Mouse (Mus musculus) right cerebral cortex, postnatal 10 days (tissue): ENCODE results near the gene Agpat1.

Experiments used
- DNase-seq, 2 experiments: peaks; one replicate each; pipeline ENCODE4 v3.0.0; 2021; ENCODE audit warnings: low spot score in 2 of 2

The Agpat1 gene

DNA sequence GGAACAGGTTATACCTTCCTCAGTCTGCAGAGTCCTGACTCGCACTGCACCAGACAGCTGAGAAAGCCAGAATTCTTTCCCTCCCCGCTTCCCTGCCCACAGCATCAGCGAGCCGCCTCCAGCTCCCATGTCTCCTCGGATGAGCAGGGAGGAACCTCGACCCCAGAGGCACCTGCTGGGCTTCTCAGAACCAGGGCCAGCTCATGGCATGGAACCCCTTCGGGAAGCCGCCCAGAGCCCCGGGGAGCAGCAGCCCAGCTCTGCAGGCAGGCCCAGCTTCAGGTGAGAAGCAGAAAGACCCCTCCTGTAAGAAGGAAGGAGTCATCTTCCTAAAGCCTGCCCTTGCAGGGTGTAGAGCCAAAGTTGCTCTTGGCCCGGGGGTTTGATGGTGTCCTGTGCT lies 48.5 kb downstream of the Agpat1 start:
- DNase-seq: no peak

DNA sequence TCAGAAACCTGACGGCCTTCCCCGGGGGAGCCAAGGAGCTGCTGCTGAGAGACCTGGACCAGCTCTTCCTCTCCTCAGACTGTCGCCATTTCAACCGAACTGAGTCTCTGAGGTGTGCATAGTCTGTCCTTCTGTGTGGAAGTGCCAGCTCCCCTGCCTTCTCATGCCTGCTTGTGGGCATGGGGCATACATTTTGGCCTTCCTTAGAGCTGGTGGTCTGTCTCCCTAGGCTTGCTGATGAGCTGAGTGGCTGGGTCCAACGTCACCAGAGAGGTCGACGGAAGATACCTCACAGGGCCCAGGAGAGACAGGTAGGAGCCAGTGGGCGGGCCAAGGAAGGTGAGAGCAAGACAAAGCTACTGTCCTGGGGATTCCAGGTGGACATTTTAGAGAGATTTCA lies 48.9 kb downstream of the Agpat1 start:
- no peak for DNase-seq

DNA sequence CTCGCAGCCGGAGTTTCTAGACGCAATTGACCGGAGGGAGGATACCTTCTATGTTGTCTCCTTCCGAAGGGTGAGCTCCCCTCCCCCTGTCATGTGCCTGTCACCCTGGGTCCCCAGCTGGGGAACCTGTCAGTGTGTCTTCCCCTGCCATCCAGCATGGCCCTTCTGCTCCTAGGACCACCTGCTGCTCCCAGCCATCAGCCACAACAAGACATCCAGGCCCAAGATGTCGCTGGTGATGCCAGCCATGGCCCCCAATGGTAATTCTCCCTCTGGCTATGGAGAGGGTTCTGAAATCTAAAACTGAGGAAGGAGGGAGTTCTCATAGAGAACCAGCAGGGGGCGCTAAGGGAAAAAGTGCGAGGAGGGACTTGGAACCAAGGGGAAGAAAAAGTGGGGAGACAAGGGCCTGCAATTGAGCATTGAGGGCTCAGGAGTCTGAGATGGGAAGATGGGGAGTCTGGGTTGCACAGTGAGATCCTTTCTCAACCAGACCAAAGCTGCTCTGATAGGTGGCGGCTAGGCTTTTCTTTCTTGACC lies 49.8 kb downstream of the Agpat1 start:
- peak in 1 of 2 experiments; percentile 76 for DNase-seq

DNA sequence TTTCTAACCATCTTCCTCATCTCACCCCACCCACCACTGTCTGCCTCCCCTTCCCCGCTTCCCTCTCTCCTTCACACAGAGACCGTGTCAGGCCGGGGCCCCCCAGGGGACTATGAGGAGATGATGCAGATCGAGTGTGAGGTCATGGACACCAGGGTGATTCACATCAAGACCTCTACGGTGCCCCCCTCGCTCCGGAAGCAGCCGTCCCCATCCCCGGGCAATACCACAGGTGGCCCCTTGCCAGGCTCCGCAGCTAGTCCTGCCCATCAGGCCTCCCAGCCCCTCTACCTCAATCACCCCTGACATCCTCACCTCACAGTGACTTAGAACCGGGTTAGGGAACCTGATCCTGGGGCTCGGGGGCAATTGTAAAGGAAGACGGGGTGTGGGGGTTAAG lies 50.3 kb downstream of the Agpat1 start:
- no peak for DNase-seq

DNA sequence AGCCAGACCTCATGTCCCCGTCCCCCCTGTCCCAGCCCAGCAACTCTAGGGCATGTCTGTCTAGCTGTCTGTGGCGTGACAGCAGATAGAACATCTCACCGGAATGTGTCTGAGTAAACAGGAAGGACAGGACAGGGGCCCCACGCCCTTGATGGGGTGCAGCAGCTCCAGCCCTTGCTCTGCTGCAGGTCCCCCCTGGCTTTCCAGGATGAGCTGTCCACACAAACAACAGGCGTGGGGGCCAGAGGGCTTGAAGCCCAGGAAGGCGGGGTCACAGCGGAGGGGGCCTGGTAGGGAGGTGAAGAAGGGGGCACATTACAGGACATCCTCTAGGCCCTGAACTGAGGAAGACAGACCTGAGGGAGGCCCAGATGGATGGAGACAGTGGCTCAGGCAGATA lies 51.1 kb downstream of the Agpat1 start:
- DNase-seq: no peak

DNA sequence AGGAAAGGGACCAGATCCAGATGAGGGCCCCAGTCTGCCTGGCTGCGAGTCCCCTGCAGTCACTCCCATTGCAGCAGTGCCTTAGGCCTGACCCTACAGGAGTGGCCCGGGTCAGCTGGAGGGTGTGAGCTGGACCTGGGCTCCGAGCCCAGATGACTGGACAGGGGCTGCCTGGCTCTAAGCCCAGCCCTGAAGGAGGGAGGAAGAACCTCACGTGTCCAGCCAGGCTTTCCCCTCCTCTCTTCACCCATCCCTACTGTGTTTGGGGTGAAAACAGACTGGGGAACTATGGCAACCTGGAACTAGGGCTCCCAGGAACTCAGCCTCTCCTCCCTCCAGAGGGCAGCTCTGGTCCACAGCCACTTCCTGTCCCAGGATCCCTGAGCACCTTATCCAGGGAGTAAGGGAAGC lies 51.5 kb downstream of the Agpat1 start:
- peak; percentile 76 to 81 for DNase-seq

DNA sequence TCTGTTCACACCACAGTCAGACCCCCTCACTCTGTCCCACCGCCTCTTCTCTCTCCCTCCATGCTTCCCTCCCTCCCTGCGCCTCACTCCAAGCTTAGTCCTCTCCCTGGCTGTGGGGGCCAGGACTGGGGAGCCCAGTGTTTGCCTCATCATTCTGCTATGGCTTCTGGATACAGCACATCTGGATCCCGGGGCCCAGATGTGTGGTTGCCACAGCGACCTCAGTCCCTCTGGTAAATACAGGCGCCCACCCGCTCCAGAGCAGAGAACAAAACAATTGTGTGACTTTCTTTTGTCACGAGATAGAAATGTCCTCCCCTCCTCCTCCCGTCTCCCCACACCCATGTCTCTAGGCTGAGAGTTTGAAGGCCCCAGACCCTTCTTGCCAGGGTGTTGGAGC lies 52.6 kb downstream of the Agpat1 start:
- no peak for DNase-seq

DNA sequence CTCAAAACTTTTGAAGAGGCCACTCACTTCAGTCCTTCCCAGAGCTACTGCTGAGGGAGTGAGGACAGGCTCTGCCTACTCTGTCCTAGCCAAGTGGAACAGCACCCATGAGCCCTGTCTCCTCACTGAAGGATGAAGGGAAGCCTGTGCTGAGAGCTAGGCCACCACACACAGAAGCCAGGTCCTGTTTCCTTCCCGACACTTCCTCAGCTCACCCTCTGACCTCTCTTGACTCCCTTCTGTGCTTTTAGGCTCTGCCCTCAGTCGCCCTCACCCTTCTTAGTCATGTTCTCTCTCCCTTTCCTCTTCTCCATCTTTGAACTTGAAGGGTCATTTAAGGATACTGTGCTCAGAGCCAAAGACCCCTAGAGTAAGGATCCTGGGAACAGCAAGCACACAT lies 53.2 kb downstream of the Agpat1 start:
- DNase-seq: no peak

DNA sequence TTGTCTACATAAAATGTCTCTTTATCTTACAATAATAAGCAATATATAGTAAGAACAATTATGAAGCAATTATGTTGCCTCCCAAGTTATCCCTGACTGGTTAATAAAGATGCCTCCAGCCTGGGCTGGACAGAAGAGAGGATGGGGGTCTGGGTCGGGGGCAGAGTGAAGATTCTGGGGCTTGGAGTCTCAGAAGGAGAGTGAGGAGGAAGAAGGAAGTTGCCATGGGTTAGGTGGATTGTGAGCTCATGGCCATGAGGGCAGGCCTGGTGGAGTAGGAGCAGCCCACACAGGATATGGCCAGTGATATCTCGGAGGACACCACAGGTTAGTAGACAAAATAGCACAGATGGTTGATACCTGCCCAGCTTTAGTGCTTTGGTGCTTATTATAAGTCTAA lies 54.1 kb downstream of the Agpat1 start:
- DNase-seq: no peak

DNA sequence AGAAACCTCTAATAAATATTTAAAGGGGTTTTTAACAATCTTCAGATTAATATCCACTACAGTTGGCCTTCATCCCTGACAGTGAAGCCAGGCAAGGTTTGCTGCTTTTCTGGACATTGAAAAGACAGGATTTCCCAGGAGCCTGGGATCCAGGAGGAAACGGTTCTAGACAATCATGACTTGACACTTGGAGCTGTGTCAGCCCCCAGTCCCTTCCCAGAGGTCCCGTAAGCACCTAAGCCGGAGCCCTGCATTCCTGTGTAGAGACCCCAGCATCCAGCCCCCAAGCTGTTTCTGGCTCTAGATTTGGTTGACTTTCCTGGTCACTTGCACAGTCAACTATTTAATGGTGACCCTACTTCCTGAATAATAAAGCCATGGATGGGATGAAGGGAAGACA lies 54.5 kb downstream of the Agpat1 start:
- no peak for DNase-seq

DNA sequence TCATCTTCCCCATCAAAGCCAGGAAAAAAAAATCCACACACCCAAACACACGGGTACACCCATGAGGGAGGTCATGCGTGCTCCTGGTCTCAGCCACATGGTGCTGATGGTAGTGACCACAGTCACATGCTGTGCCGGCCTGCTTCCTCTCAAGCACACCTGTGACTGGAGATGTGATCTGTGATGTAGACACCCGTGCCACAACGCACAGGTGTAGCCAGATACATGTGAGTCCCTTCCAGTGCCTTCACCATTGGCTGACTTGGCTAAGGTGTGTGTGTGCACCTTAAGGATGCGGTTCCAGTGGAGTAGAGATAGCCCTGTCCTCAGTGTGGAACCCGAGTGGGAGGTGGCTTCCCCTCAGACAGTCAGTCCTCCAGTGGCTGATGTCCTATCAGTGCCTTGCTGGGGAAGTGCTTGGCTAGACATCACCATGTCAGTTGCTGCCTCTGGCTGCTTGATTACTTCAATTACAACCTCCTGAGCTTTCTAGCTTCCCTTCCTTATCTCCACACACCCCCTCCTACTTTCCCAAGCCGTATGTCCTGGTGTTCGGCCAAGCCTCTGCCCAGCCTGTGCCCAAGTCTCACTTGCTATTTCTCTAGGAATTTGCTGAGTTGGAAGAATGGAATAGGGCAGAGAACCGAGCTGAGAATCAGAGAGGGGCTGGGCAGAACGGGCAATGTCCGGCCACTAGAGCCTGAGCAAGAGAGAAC lies 55.3 kb downstream of the Agpat1 start:
- no peak for DNase-seq

DNA sequence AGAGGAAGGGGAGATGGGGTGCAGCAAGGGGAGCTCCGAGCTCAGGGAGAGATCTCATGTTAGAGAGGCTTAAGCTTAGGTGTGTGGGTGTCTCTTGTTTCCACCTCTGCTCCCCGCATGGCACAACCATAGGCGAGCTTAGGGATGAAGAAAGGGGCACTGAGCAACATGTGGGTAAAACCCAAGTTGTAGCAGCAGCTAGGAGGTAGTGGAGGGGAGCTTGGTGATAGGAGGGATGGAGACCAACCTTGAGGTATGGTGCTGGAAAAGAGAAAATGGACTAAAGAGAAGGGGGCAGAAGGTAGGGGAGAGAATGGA lies 55.8 kb downstream of the Agpat1 start:
- no peak for DNase-seq

DNA sequence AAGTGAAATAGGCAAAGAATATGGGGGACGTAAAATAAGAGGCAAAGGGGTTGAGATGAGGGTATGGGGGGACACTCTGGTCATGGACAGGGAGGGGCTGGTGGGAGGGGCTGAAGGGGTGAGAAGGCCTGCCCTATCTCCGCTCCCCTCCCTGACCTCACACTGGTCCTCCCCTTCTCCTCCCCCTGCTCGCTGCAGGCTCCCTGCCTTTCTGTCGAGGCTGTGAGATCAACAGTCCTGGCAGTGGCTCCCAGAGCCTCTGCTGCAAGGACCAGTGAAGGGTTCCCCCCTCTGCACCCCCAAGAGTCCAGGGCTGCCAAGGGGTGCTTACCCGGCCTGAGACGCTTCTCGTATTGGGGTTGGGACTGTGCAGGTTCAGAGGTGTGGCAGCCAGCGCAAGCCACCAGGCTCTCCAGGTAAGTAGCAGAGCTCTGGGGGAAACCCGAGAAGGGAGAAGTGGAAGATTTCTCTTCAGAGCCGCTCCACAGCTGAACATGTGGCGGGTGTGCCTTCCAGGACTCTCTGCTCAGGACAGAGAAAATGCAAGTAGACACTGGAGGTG lies 56.3 kb downstream of the Agpat1 start:
- no peak for DNase-seq

DNA sequence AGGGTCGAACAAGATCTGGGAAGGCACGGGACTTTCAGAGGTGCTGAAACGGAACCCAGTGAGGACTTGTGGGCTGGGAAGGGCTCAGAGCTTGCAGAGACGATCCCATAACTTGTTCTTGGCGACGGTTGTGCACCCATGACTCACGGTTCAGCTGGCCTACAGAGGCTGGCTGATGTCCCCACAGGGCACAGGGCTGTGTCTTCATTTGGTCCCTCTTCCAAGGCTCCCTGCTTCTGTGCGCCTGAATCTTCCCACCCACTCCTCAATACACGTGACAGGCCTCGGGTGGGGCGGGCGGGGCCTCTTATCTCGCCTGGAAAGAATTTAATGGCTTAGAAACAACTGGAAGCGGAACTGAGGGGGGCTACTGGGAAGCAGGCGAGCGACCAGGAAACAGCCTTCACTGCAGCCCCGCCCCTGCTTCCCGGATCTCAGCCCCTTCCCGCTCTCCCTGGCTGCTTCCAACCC lies 57.1 kb downstream of the Agpat1 start:
- no peak for DNase-seq

DNA sequence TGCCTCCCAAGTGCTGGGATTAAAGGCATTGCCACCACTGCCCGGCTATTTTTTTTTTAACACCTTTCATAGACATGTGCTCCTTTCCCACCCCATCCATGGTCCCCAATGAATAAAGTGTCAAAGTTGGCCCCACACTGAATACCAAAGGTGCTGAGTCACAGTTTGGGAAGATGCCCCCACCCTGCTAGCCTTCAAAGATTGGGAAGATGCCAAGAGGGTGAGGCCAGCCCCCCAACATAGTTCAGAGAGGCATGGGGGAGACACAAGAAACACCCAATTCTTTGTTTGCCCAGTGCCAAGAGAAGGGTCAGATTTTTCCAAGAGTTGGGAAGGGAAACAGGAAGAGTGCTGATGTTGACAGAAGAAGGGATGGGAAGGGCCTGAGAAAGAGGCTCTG lies 58.4 kb downstream of the Agpat1 start:
- no peak for DNase-seq

DNA sequence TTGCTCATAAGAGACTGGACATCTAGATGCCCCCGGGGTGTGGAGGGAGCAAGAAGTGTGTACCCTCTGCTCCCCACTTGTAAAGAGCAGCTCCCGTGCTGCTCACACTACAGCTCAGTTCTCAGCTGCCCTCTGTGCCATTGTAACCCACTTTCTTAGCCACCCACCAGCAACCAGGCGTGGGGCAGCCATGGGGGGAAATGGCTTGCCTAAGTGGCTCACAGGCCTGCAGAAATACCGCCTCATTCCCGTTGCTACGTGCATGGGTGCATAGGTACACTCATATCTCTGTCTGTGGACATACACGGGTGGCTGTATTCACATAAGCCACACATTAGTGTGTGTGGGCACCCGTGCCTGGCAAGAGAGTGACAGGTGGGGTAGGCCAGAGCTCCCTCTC lies 58.9 kb downstream of the Agpat1 start:
- DNase-seq: no peak
